Mouse (Mus musculus) hindbrain, postnatal 0 days (tissue): ENCODE results near the gene Stil. TPM values are rescaled to one million over a fixed set of nuclear protein-coding genes. Genes with fewer than 3 reads are reported as not detected.

Experiments used
- ATAC-seq: fragments of 200-750 bp; cut with Nextera tagmentation; 2 replicates; pipeline ENCODE4 v1.8.0; 2017; ENCODE audit warnings: mild to moderate bottlenecking, moderate TSS enrichment, moderate library complexity
- DNase-seq: peaks from one replicate; pipeline ENCODE4 v3.0.0-alpha.2; 2015; ENCODE audit warnings: low spot score
- H3K27ac ChIP-seq: fragments of 300-500 bp; sonication (generic); 2 replicates; pipeline ENCODE4 v1.5.1; 2014; ENCODE audit warnings: mild to moderate bottlenecking
- H3K27me3 ChIP-seq: fragments of 300-500 bp; sonication (generic); 2 replicates; pipeline ENCODE4 v1.6.1; 2014; ENCODE audit warnings: low read length, mixed read lengths; ENCODE audit not compliant: insufficient read depth
- H3K36me3 ChIP-seq: fragments of 300-500 bp; sonication (generic); 2 replicates; pipeline ENCODE4 v1.6.1; 2014; ENCODE audit warnings: low read length, mixed read lengths; ENCODE audit not compliant: insufficient read depth
- H3K4me1 ChIP-seq: fragments of 300-500 bp; sonication (generic); 2 replicates; pipeline ENCODE4 v1.6.1; 2014; ENCODE audit warnings: antibody characterized with exemption, low read length, mixed read lengths; ENCODE audit not compliant: insufficient read depth
- H3K4me2 ChIP-seq: fragments of 300-500 bp; sonication (generic); 2 replicates; pipeline ENCODE4 v1.6.1; 2014; ENCODE audit warnings: low read depth, mild to moderate bottlenecking, low read length, moderate library complexity, mixed read lengths
- H3K4me3 ChIP-seq: fragments of 300-500 bp; sonication (generic); 2 replicates; pipeline ENCODE4 v1.5.1; 2014; ENCODE audit warnings: low read length
- H3K9ac ChIP-seq: fragments of 300-500 bp; sonication (generic); replicated peaks from 2 replicates; pipeline ENCODE4 v1.6.1; 2014; ENCODE audit warnings: mild to moderate bottlenecking, low read length, moderate library complexity, mixed read lengths
- H3K9me3 ChIP-seq: fragments of 300-500 bp; sonication (generic); 2 replicates; pipeline ENCODE4 v1.6.1; 2016; ENCODE audit warnings: low read length, mixed read lengths
- CTCF ChIP-seq: IDR thresholded peaks from 2 replicates; pipeline ENCODE4 v1.5.1; 2016; ENCODE audit warnings: antibody characterized with exemption, control low read depth, low read depth
- WGBS: fragments of 180-500 bp; shearing (Covaris S2); extraction: QIAGEN DNeasy Blood & Tissue Kit; methylation state at CpG from one replicate; pipeline ENCODE4 v1.1.7; 2014; 5-methylcytosine and 5-hydroxymethylcytosine counted together
- polyA plus RNA-seq: library from polyadenylated mRNA; unstranded; fragments of >200 nt; fragmentation: Nextera tagmentation; extraction: Ambion mirVana; gene quantifications from 2 replicates; pipeline ENCODE4 v1.2.1, GENCODE M21; 2015
- total RNA-seq: library from RNA; depleted of rRNA; stranded (reverse); fragments of >200 nt; gene quantifications from 2 replicates; pipeline ENCODE4 v1.2.3, GENCODE M21; 2014

Stil gene
- total and polyA plus RNA-seq, 2 experiments from 2014 or later: 2.3 to 2.8 TPM

GRCm38 (mm10) chr4:115075204-115075915, 75.4 kb downstream of the Stil start:
- TF ChIP-seq CTCF: no peak
- H3K27ac ChIP-seq: no peak overlapping the region
- no peak for ATAC-seq

GRCm38 (mm10) chr4:115078892-115079820, 79.2 kb downstream of the Stil start:
- no peak overlapping the region for H3K27ac ChIP-seq
- 0 out of 2 replicates have a peak overlapping the region, but pooled peaks have one; percentile 24 for H3K9ac ChIP-seq
- peak; percentile 87 for ATAC-seq

More at GRCm38 (mm10) chr4:115075204-115075915, 75.4 kb downstream of the Stil start:
- WGBS: 64% methylated on average over 3 of the region's 3 CpGs
- Histone ChIP-seq H3K36me3 (no peaks in the 10 kb centered on the region), H3K9ac (no peak overlapping the region), H3K4me1 (peaks cover 12% of the 10 kb centered on the region), H3K9me3 (no peaks in the 10 kb centered on the region), H3K4me3 (no peak overlapping the region), H3K4me2 (no peak overlapping the region), H3K27me3 (no peaks in the 10 kb centered on the region)
- DNase-seq: no peak

GRCm38 (mm10) chr4:115079821-115080349, 79.9 kb downstream of the Stil start:
- Histone ChIP-seq H3K4me3 (no peak overlapping the region), H3K27ac (no peak overlapping the region), H3K9ac (no peak overlapping the region), H3K4me1 (peaks cover 12% of the 10 kb centered on the region), H3K4me2 (no peak overlapping the region), H3K9me3 (no peaks in the 10 kb centered on the region), H3K36me3 (no peaks in the 10 kb centered on the region), H3K27me3 (no peaks in the 10 kb centered on the region)
- ATAC-seq (no peak), DNase-seq (no peak)
- WGBS: 11% methylated on average over 5 of the region's 5 CpGs
- TF ChIP-seq CTCF: no peak

More at GRCm38 (mm10) chr4:115078892-115079820, 79.2 kb downstream of the Stil start:
- WGBS: 18% methylated on average over 10 of the region's 10 CpGs
- no peaks in the 10 kb centered on the region for H3K9me3 ChIP-seq
- no peak overlapping the region for H3K4me3 ChIP-seq
- H3K4me1 ChIP-seq: peaks cover 12% of the 10 kb centered on the region
- H3K4me2 ChIP-seq: no peak overlapping the region
- no peaks in the 10 kb centered on the region for H3K36me3 ChIP-seq
- no peak for TF ChIP-seq CTCF
- H3K27me3 ChIP-seq: no peaks in the 10 kb centered on the region
- DNase-seq: peak; percentile 81

GRCm38 (mm10) chr4:115083031-115083430, 83.1 kb downstream of the Stil start:
- H3K9ac ChIP-seq: no peak overlapping the region
- H3K4me1 ChIP-seq: peaks cover 12% of the 10 kb centered on the region
- no peak overlapping the region for H3K4me2 ChIP-seq
- H3K9me3 ChIP-seq: no peaks in the 10 kb centered on the region
- H3K27ac ChIP-seq: no peak overlapping the region
- WGBS: 50% methylated on average over 3 of the region's 3 CpGs
- 0 out of 2 replicates have a peak, but pooled peaks cover 4% of the 10 kb centered on the region for H3K27me3 ChIP-seq
- DNase-seq: peak; percentile 63
- H3K36me3 ChIP-seq: no peaks in the 10 kb centered on the region
- no peak overlapping the region for H3K4me3 ChIP-seq
- no peak for TF ChIP-seq CTCF
- no peak for ATAC-seq

- Histone ChIP-seq H3K27me3 (peaks cover 12% of the 10 kb centered on the region), H3K36me3 (no peaks in the 10 kb centered on the region), H3K9me3 (no peaks in the 10 kb centered on the region), H3K4me2 (no peak overlapping the region), H3K4me3 (no peak overlapping the region), H3K9ac (no peak overlapping the region), H3K4me1 (no peaks in the 10 kb centered on the region), H3K27ac (no peak overlapping the region)
- DNase-seq (peak; percentile 72), ATAC-seq (peak; percentile 24)
- TF ChIP-seq CTCF: peak; percentile 97
- WGBS: 26% methylated on average over 6 of the region's 6 CpGs
Measured at GRCm38 (mm10) chr4:115085522-115086095, 85.7 kb downstream of the Stil start.

- TF ChIP-seq CTCF: no peak
- DNase-seq (no peak), ATAC-seq (no peak)
- Histone ChIP-seq H3K4me2 (no peak overlapping the region), H3K27ac (no peak overlapping the region), H3K4me3 (no peak overlapping the region), H3K36me3 (no peaks in the 10 kb centered on the region), H3K9me3 (no peaks in the 10 kb centered on the region), H3K27me3 (peaks cover 12% of the 10 kb centered on the region), H3K9ac (no peak overlapping the region), H3K4me1 (no peaks in the 10 kb centered on the region)
- WGBS: 68% methylated on average over 4 of the region's 4 CpGs
Measured at GRCm38 (mm10) chr4:115086257-115086656, 86.3 kb downstream of the Stil start.
